Mouse (Mus musculus) lung, postnatal 0 days (tissue): ENCODE data around the gene Slc12a7.

Source experiments
- CTCF ChIP-seq: IDR thresholded peaks from 2 replicates; pipeline ENCODE4 v1.5.1; 2016; ENCODE audit warnings: antibody characterized with exemption, mild to moderate bottlenecking
- EP300 ChIP-seq: IDR thresholded peaks from 2 replicates; pipeline ENCODE4 v1.6.1; 2016; ENCODE audit warnings: antibody characterized with exemption, mild to moderate bottlenecking, control low read depth

DNA sequence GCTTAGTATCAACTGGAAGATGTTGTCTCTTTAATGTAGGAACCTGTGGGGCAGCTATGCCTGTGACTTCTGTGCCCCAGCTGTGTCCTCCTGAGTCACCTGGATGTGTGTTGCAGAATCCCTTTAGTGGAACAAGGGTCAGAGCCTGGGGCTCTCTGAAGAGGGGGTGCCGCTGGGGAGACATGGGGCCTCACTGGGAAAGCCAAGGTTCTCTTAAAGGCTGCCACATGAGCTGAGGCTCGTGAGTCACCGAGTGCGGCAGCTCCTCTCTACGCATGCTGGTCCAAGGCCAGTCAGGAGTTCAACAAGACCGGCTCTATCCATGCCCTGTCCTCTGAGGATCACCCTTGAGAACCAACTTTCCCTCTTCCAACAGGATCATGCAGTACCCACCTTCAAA is 33.2 kb upstream of the Slc12a7 start:
- TF ChIP-seq CTCF, result no peak
- TF ChIP-seq EP300, result no peak
